Mouse (Mus musculus): ENCODE results near the gene Arhgef33.

DNA sequence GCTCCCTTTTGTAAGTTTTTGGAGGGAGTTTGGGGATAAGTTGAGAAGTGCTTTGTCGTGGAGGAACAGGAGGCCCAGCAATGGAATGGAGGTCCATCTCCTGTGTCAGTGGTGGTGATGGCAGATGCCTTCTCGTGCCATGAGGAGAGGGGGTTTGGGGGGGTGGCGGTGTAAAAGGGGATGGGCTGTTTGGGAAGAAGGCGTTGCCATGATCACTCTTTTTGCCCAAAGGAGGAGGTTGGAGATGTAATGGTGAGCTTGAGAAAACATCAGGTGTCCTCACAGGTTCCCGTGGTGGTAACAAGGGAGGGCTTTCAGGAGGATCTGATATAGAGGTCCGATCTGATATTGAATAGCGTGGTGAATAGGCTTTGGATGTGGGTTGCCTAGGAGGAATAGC lies 91.0 kb downstream of the Arhgef33 start:
- no peak for TF ChIP-seq CTCF (IDR thresholded peaks at IDR 0.05; ENCODE audit: control insufficient read depth, insufficient read depth, insufficient read length)
- no peak for TF ChIP-seq MYOD1 (IDR thresholded peaks at IDR 0.05; ENCODE audit: control insufficient read depth, insufficient read length, low read depth)
- no peak for TF ChIP-seq MAX (IDR thresholded peaks at IDR 0.05)
- no peak for TF ChIP-seq USF1 (IDR thresholded peaks at IDR 0.05; ENCODE audit: low read depth)
- TF ChIP-seq MYOG (IDR thresholded peaks at IDR 0.05; ENCODE audit: control insufficient read depth, extremely low read depth, insufficient read length), result no peak
- TF ChIP-seq CEBPB (IDR thresholded peaks at IDR 0.05; ENCODE audit: low read depth), result no peak
- TF ChIP-seq FOSL1 (IDR thresholded peaks at IDR 0.05; ENCODE audit: insufficient read depth, low read length, poor library complexity, severe bottlenecking), result no peak

Data from C2C12 (cell line).